Mouse (Mus musculus) kidney, adult 2 months (tissue): ENCODE results near the gene Ikzf2. TPM values are rescaled to one million over a fixed set of nuclear protein-coding genes. Genes with fewer than 3 reads are reported as not detected.

Source experiments
- DNase-seq: peaks from one replicate; pipeline ENCODE4 v3.0.0; 2021
- H3K27ac ChIP-seq: fragments of 200-500 bp; 2 replicates; pipeline ENCODE4 v1.5.1; 2012; ENCODE audit warnings: low read depth, low read length, control low read depth, inconsistent platforms; ENCODE audit not compliant: insufficient read depth
- H3K27me3 ChIP-seq: fragments of 200-500 bp; replicated peaks from 2 replicates; pipeline ENCODE4 v1.6.1; 2012; ENCODE audit warnings: mild to moderate bottlenecking, moderate library complexity, low read length, inconsistent platforms; ENCODE audit not compliant: control insufficient read depth, insufficient read depth
- H3K36me3 ChIP-seq: fragments of 200-500 bp; 2 replicates; pipeline ENCODE4 v1.6.1; 2012; ENCODE audit warnings: mild to moderate bottlenecking, moderate library complexity, low read length, inconsistent platforms; ENCODE audit not compliant: control insufficient read depth, insufficient read depth
- H3K4me1 ChIP-seq: fragments of 200-500 bp; 2 replicates; pipeline ENCODE4 v1.6.1; 2011; ENCODE audit warnings: low read length; ENCODE audit not compliant: control insufficient read depth, insufficient read depth
- H3K4me3 ChIP-seq: fragments of 200-500 bp; 2 replicates; pipeline ENCODE4 v1.5.1; 2011; ENCODE audit warnings: mild to moderate bottlenecking, low read depth, low read length, control low read depth; ENCODE audit not compliant: insufficient read depth
- CTCF ChIP-seq: fragments of 200-500 bp; conservative IDR thresholded peaks from 2 replicates; pipeline ENCODE4 v1.5.1; 2011; ENCODE audit warnings: low read depth, mild to moderate bottlenecking, control low read depth, low read length, moderate library complexity, mixed read lengths; ENCODE audit not compliant: insufficient read depth, insufficient read length
- POLR2A ChIP-seq: fragments of 200-500 bp; IDR thresholded peaks from one replicate; pipeline ENCODE4 v1.6.1; 2011; ENCODE audit warnings: low read depth, low read length, control low read depth
- WGBS: fragments of 180-500 bp; shearing (Covaris S2); methylation state at CpG from one replicate; pipeline ENCODE4 v1.1.7; 2018; 5-methylcytosine and 5-hydroxymethylcytosine counted together
- polyA plus RNA-seq: library from polyadenylated mRNA; depleted of rRNA; stranded (reverse); fragments of >200 nt; gene quantifications from 2 replicates; pipeline ENCODE4 v1.2.3, GENCODE M21; 2012

Ikzf2 gene
- polyA plus RNA-seq, 1 experiment = 1.5 TPM

DNA sequence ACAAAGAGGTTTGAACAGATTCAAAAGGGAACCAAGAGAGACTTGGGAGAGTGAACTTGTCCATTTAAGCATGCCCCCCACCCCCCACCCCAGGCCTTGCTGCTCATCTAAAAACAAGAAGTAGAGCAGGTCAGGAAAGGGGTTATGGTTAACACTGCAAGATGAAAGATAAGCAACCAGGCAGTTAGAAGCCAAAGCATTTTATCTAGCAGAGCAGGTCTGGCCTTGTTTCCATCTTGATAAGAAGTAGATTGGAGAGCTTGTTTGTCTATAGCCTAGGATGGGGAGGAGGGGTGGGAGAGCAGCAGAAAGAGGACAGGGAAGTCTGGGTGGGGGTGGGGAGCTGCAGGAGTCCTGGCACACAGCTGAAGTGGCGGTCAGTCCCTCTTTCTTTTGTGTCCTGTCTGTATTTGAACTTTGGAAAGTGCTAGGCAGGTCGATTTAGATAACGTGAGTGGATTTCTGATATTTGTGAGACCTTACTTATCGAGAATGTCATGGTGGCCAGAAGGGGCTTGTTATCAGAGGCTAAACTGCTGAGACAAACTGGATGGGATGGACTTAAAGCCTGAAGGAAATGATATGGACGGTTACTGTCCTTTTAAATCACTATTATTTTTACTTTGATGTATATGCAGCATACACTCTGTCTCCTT, 173.3 kb downstream of the Ikzf2 start:
- Histone ChIP-seq H3K4me1 (no peaks in the 10 kb centered on the region), H3K36me3 (no peaks in the 10 kb centered on the region), H3K4me3 (no peak overlapping the region), H3K27ac (no peak overlapping the region), H3K27me3 (no peaks in the 10 kb centered on the region)
- 61% methylated on average over 5 of the region's 5 CpGs for WGBS
- TF ChIP-seq CTCF = no peak
- no peak for TF ChIP-seq POLR2A
- peak; percentile 2 for DNase-seq

DNA sequence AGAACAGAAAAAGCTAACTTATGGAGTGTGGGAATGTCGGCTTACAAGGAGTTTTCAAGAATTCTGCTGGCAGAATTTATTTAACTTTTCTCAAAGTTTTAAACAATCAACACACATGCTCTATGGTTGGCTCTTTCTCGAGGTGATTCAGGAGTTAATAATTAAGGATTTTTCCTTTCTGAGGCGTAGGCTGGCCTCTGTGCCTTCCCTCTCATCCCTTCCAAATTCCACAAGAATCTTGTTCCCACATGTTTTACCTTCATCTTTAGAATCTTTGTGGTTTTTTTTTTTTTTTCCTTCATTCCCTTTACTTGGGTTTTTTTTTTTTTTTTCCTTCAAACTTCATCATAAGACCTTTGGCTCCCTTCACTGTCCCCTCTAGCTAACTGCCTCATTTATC, 178.8 kb downstream of the Ikzf2 start:
- no peak for TF ChIP-seq CTCF
- no peak for TF ChIP-seq POLR2A
- H3K4me1 ChIP-seq = no peaks in the 10 kb centered on the region
- DNase-seq = no peak
- H3K36me3 ChIP-seq = no peaks in the 10 kb centered on the region
- H3K4me3 ChIP-seq = no peak overlapping the region
- 52% methylated on average over 3 of the region's 3 CpGs for WGBS
- H3K27me3 ChIP-seq = no peaks in the 10 kb centered on the region
- H3K27ac ChIP-seq = no peak overlapping the region

DNA sequence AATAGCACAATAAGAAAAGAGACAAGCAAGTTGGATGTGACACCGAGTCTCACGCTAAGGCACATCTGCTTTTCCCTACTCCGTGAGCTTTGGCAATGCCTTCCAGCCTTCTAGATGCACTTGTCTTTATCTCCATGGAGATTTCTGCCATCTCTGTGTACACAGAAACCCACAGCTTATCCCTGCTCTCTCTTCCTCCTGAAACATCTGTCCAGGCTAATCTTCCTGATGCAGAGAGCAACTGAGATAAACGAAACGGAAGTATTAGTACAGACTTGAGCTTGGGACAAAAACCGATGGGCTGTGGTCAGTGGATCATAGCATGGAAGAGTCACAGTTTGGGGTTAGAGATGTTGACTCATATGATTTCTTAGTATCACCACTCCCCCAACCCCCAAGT, 179.5 kb downstream of the Ikzf2 start:
- TF ChIP-seq CTCF = no peak
- no peak for TF ChIP-seq POLR2A
- 89% methylated on average over 6 of the region's 6 CpGs for WGBS
- no peaks in the 10 kb centered on the region for H3K4me1 ChIP-seq

DNA sequence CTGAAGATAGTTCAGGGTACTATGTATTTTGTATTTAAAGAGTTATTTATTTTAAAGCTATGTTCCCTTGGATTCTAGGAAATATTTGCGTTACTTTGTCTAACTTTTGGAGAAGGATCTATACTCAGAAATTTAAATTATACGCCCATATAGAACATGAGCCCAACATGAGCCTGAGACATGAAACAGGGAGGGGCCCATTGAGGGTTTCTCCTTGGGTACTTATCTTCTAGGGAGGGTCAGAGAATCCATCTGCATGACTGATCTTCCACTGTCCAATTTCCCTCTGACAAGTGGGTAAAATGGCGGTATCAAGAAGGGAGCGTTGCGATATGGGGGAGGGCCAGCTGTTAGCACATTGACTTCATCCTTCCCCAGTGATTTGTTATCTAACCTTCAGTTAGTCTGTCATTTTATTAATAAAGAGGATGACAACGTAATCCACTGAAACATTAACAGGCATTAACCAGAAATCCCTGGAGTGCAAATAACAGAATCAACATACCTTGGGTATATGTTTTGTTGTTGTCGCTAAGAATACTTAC, 180.4 kb downstream of the Ikzf2 start:
- WGBS = 89% methylated on average over 7 of the region's 7 CpGs
- Histone ChIP-seq H3K27ac (no peak overlapping the region), H3K4me1 (no peaks in the 10 kb centered on the region), H3K36me3 (no peaks in the 10 kb centered on the region), H3K4me3 (no peak overlapping the region), H3K27me3 (no peaks in the 10 kb centered on the region)
- TF ChIP-seq CTCF = no peak
- TF ChIP-seq POLR2A = no peak
- DNase-seq = no peak

More for the DNA sequence above, 179.5 kb downstream of the Ikzf2 start:
- Histone ChIP-seq H3K36me3 (no peaks in the 10 kb centered on the region), H3K4me3 (no peak overlapping the region), H3K27me3 (no peaks in the 10 kb centered on the region), H3K27ac (no peak overlapping the region)
- no peak for DNase-seq

DNA sequence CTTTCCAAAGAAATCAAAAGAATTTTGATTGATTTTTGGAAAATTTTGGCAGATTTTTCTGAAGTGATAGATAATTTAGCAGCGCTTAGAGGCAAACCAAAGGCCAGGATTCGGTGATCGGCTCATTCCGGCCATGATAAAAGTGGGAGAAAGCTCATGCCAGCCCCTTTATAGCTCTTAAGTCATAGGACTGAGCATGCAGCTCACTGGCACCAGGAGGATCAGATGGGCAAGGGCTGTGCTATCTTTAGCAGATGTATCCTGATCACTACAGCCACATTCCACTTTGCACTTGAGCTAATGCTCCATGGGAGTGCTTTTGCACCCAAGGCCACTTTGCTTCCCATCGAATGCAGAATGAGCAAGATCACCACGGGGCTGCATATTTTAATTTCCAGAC, 181.0 kb downstream of the Ikzf2 start:
- Histone ChIP-seq H3K4me1 (no peaks in the 10 kb centered on the region), H3K4me3 (no peak overlapping the region), H3K27ac (no peak overlapping the region), H3K27me3 (no peaks in the 10 kb centered on the region), H3K36me3 (no peaks in the 10 kb centered on the region)
- WGBS = 96% methylated on average over 6 of the region's 6 CpGs
- no peak for DNase-seq
- no peak for TF ChIP-seq CTCF

DNA sequence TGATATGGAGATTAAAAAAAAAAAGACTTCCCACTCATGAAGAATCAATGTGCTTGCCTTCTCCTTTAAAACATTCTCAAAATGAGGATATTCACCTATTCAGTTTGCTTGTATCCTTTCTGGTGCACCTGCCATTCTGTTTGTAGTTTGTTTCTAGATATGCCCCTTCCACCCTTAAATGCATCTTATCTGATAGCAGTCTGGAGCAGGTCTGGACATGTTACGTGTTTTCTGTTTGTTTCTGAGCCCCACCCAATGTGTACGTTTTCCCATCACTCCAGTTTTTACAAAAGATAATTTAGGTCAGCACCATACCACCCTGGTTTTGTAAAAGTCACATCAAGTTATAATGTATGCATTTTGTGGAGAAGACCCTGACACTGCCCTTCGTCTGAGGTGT, 186.7 kb downstream of the Ikzf2 start:
- WGBS = 86% methylated on average over 3 of the region's 3 CpGs
- no peak overlapping the region for H3K4me3 ChIP-seq
- H3K27me3 ChIP-seq = no peaks in the 10 kb centered on the region

DNA sequence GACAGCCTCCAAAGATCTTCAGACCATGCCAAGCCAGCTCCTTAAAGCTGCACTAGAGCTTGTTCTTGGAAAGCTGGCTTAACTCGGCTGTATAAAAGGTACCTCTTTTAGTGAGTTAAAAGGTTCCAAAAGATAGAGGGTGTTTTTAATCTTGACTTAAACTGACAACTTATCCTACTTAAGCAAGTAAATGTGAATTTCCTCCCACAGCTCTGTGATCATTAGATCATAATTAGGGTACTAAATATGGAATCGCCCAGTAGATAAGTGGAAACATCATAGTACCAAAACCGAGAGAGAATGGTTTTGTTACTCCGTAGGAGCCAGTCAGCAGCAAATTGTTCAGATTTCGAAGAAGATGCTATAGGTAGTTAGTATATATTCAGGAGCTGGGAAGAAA, 187.4 kb downstream of the Ikzf2 start:
- DNase-seq = no peak
- H3K27me3 ChIP-seq = no peaks in the 10 kb centered on the region
- no peaks in the 10 kb centered on the region for H3K4me1 ChIP-seq
- H3K27ac ChIP-seq = no peak overlapping the region
- H3K4me3 ChIP-seq = no peak overlapping the region
- no peaks in the 10 kb centered on the region for H3K36me3 ChIP-seq
- no peak for TF ChIP-seq CTCF
- no peak for TF ChIP-seq POLR2A
- WGBS = 91% methylated on average over 5 of the region's 5 CpGs

More for the DNA sequence above, 186.7 kb downstream of the Ikzf2 start:
- no peak for DNase-seq
- no peaks in the 10 kb centered on the region for H3K4me1 ChIP-seq
- no peaks in the 10 kb centered on the region for H3K36me3 ChIP-seq
- TF ChIP-seq CTCF = no peak
- TF ChIP-seq POLR2A = no peak
- no peak overlapping the region for H3K27ac ChIP-seq
